Mouse (Mus musculus) lung, embryonic 15.5 days (tissue): ENCODE data around the gene Rgl3. TPM values are rescaled to one million over a fixed set of nuclear protein-coding genes. Genes with fewer than 3 reads are reported as not detected.

Source experiments
- ATAC-seq: fragments of 200-750 bp; cut with Nextera tagmentation; 2 replicates; pipeline ENCODE4 v1.8.0; 2017; ENCODE audit warnings: moderate number of reproducible peaks, borderline replicate concordance; ENCODE audit not compliant: low FRiP score, low TSS enrichment; ENCODE audit errors: extremely low read depth
- H3K27ac ChIP-seq: fragments of 300-500 bp; sonication (generic); 2 replicates; pipeline ENCODE4 v1.5.1; 2015; ENCODE audit warnings: moderate library complexity, mild to moderate bottlenecking, inconsistent platforms
- H3K27me3 ChIP-seq: fragments of 300-500 bp; sonication (generic); 2 replicates; pipeline ENCODE4 v1.6.1; 2015; ENCODE audit warnings: inconsistent platforms
- H3K36me3 ChIP-seq: fragments of 300-500 bp; sonication (generic); 2 replicates; pipeline ENCODE4 v1.6.1; 2015; ENCODE audit warnings: inconsistent platforms
- H3K4me1 ChIP-seq: fragments of 300-500 bp; sonication (generic); 2 replicates; pipeline ENCODE4 v1.6.1; 2015; ENCODE audit warnings: inconsistent platforms
- H3K4me2 ChIP-seq: fragments of 300-500 bp; sonication (generic); 2 replicates; pipeline ENCODE4 v1.6.1; 2015; ENCODE audit warnings: inconsistent platforms, mild to moderate bottlenecking, moderate library complexity
- H3K4me3 ChIP-seq: fragments of 300-500 bp; sonication (generic); 2 replicates; pipeline ENCODE4 v1.5.1; 2015; ENCODE audit warnings: mild to moderate bottlenecking, inconsistent platforms
- H3K9ac ChIP-seq: fragments of 300-500 bp; sonication (generic); 2 replicates; pipeline ENCODE4 v1.6.1; 2015; ENCODE audit warnings: inconsistent platforms
- H3K9me3 ChIP-seq: fragments of 300-500 bp; sonication (generic); 2 replicates; pipeline ENCODE4 v1.6.1; 2016; ENCODE audit warnings: inconsistent platforms
- WGBS: fragments of 180-500 bp; shearing (Covaris S2); methylation state at CpG from one replicate; pipeline ENCODE4 v1.1.7; 2015; 5-methylcytosine and 5-hydroxymethylcytosine counted together
- polyA plus RNA-seq: library from polyadenylated mRNA; unstranded; fragments of >200 nt; fragmentation: Nextera tagmentation; extraction: Ambion mirVana; gene quantifications from 2 replicates; pipeline ENCODE4 v1.2.1, GENCODE M21; 2015

The Rgl3 gene
- polyA plus RNA-seq, 1 experiment from 2014 or later = 7.2 TPM

DNA sequence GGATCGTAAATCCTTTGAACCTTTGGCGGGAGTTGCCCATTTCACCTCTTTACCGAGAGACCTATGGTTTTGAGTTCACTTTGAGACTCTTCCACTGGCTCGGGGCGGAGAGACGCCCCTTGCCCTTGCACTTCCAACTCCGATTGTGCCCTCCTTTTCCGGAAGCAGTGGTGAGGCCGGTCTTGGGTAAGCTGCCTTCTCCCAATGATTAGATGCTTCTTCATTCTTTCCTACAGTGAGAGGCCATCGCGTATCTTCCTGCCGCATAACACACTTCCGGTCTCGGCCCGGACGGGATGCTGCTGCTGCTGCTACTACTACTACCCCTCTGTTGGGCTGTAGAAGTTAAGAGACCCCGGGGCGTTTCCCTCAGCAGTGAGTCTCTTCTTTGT lies 13.9 kb upstream of the Rgl3 start:
- 2% methylated on average over 18 of the region's 18 CpGs for WGBS
- Histone ChIP-seq H3K9me3 (no peaks in the 10 kb centered on the region), H3K36me3 (peaks cover 43% of the 10 kb centered on the region), H3K9ac (peak overlapping the region; percentile 52), H3K27ac (peak overlapping the region; percentile 39), H3K4me3 (peak overlapping the region; percentile 64), H3K27me3 (no peaks in the 10 kb centered on the region), H3K4me2 (peak overlapping the region; percentile 87), H3K4me1 (peaks cover 31% of the 10 kb centered on the region)
- ATAC-seq = no peak

DNA sequence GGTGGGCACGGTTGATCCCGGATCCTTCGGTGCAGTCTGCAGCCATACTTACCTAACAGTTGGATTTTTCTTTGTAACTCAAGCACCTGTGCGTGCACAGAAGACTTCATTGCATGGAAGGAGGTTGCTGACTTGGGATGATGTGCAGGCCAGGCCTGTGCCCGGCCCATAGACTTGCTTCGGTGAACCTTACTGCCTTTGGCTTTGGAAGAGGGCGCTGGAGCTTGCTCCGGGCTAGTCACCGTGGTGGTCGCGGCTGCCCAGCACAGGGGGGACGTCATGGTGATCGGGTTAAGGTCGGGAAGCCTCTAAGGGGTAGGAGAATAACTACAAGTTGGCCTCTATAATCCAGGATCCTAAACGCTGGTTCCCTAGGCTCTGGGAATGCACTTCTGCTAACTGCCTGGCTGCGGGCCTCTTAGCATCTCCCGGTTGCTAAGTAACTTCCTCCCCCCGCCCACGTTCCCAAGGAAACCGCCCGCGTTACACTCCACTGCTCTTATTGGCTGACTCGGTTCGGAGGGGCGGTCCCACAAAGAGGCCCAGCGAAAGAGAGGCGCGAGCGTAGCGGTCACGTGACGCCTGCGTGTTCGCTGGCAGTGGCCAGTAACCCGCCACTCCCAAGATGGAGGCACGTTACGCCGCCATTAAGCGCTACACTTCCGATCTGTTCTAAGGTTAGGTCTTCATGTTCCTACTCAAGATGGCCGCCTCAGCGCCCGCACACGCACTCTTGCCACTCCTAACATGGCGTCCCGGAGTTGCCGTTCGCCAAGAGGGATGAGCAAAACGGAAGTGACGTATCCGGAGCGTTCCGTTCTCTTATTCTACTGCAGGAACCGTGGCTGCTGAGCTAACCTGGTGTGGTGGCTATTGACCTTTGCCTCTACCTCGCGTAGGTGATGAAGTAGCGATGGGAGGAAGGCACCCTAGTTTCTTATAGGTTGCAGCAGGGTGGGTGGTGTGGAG lies 13.2 kb upstream of the Rgl3 start, which contains the start of the genes Ccdc151 and Prkcsh:
TSS of gene Ccdc151 (minus strand) at position 441 of the 969 bp plus-strand sequence.
TSS of gene Prkcsh (plus strand) at position 613 of the 969 bp plus-strand sequence.
- Histone ChIP-seq H3K36me3 (peaks cover 36% of the 10 kb centered on the region), H3K4me1 (peaks cover 31% of the 10 kb centered on the region), H3K9ac (peak within 1 kb of the TSS; percentile 52), H3K4me2 (peak within 1 kb of the TSS; percentile 87), H3K27me3 (no peaks in the 10 kb centered on the region), H3K27ac (peak within 1 kb of the TSS; percentile 39), H3K4me3 (peak within 1 kb of the TSS; percentile 64), H3K9me3 (no peaks in the 10 kb centered on the region)
- peak; percentile 99 for ATAC-seq
- WGBS = 6% methylated on average over 57 of the region's 57 CpGs

DNA sequence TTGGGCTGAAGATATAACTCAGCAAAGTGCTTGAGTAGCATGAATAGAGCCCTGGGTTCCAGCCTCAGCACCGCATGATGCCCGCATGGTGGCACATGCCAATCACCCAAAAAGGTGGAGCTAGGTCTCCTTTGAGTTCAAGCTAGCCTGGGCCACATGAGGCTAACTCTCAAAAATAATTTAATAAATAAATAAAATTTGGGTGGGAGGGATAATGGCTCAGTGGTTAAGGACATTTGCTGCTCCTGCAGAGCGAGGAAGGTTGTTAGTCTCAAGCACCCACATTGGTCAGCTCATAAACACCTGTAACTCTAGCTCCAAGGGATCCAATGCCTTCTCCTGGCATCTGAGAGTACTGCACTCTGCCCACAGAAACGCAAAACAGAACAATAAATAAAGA lies 12.4 kb upstream of the Rgl3 start:
- 80% methylated on average over 4 of the region's 4 CpGs for WGBS

DNA sequence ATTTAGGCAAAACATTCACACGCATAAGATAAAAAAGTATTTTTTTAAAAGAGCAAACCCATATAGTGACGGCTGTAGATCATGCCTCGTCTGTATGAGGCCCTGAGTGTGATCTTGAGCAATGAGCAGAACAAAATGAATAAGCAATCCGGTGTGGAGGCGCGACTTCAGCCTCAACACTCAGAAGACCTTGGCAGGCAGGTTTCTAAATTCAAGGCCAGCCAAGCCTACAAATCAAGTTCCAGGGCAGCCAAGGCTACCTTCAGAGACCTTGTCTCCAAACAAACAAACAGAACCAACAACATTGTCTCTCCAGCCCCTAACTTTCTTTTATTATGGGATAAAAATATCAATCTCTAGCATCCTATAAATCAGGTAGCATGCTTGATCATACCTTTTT lies 11.1 kb upstream of the Rgl3 start:
- H3K27ac ChIP-seq = no peak overlapping the region
- 86% methylated on average over 6 of the region's 6 CpGs for WGBS

More for the DNA sequence above, 12.4 kb upstream of the Rgl3 start:
- Histone ChIP-seq H3K4me2 (peak overlapping the region; percentile 50; the same call in 1 of the 2 replicates), H3K27ac (no peak overlapping the region), H3K27me3 (no peaks in the 10 kb centered on the region), H3K9me3 (no peaks in the 10 kb centered on the region), H3K4me3 (no peak overlapping the region), H3K36me3 (peaks cover 27% of the 10 kb centered on the region), H3K9ac (no peak overlapping the region), H3K4me1 (peaks cover 31% of the 10 kb centered on the region)
- ATAC-seq = no peak

DNA sequence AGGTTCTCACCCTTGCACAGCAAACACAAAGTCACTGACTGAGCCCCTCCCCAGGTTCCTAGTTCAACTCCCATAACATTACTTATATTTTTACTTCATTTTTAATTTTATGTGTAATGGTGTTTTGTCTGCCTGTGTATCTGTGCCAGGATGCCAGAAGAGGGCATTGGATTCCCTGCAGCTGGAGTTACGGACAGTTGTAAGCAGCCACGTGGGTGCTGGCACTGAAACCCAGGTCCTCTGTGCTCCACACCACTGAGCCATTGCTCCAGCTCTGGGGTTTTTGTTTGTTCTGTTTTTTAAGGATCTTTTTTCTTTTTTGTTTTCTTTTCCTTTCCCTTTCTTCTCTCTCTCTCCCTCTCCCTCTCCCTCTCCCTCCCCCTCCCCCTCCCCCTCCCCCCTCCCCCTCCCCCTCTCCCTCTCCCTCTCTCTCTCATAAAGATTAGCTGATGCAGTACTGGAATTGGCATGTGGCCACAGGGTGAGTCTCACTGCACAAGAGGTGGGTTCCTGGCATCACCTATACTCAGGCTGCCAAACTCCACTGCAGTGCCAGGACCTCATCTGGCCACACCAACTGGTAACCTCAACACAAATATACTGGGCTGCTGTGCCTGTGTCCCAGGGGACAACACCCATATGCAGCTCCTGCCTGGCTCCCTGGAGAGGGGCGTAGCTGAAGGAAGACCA lies 7.1 kb upstream of the Rgl3 start:
- Histone ChIP-seq H3K4me2 (no peak overlapping the region), H3K36me3 (no peaks in the 10 kb centered on the region), H3K9ac (no peak overlapping the region), H3K4me3 (no peak overlapping the region), H3K4me1 (no peaks in the 10 kb centered on the region), H3K9me3 (no peaks in the 10 kb centered on the region), H3K27ac (no peak overlapping the region), H3K27me3 (peaks cover 12% of the 10 kb centered on the region)
- no peak for ATAC-seq
- WGBS = 75% methylated on average over 3 of the region's 3 CpGs

More for the DNA sequence above, 11.1 kb upstream of the Rgl3 start:
- ATAC-seq = no peak
- no peak overlapping the region for H3K4me3 ChIP-seq
- H3K36me3 ChIP-seq = peaks cover 14% of the 10 kb centered on the region
- no peaks in the 10 kb centered on the region for H3K27me3 ChIP-seq
- no peak overlapping the region for H3K9ac ChIP-seq
- H3K4me2 ChIP-seq = no peak overlapping the region
- no peaks in the 10 kb centered on the region for H3K9me3 ChIP-seq
- H3K4me1 ChIP-seq = peaks cover 25% of the 10 kb centered on the region

DNA sequence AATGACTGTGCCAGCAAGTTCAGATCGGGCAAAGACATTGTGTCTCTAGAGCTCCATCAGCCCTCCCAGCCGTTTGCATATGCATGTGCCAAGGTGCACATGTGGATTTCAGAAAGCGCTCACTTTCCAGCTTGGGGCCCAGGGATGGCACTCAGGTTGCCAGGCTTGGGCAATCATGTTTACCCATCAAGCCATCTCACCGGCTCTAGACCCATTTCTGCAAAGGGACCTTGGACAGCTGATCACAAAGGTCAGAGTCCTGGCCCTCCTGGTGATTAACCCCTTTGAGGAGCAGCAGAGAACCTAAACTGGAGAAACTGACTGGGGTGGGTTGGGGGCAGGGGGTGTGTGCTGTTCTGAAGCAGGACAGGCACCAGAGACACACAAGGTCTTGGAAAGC lies 3.0 kb upstream of the Rgl3 start:
- H3K9ac ChIP-seq = no peak overlapping the region
- no peaks in the 10 kb centered on the region for H3K36me3 ChIP-seq
- no peak overlapping the region for H3K27ac ChIP-seq
- H3K27me3 ChIP-seq = peaks cover 53% of the 10 kb centered on the region
- WGBS = 63% methylated on average over 4 of the region's 4 CpGs
- no peaks in the 10 kb centered on the region for H3K9me3 ChIP-seq
- no peak for ATAC-seq
- no peak overlapping the region for H3K4me2 ChIP-seq
- peaks cover 22% of the 10 kb centered on the region for H3K4me1 ChIP-seq
- H3K4me3 ChIP-seq = no peak overlapping the region

DNA sequence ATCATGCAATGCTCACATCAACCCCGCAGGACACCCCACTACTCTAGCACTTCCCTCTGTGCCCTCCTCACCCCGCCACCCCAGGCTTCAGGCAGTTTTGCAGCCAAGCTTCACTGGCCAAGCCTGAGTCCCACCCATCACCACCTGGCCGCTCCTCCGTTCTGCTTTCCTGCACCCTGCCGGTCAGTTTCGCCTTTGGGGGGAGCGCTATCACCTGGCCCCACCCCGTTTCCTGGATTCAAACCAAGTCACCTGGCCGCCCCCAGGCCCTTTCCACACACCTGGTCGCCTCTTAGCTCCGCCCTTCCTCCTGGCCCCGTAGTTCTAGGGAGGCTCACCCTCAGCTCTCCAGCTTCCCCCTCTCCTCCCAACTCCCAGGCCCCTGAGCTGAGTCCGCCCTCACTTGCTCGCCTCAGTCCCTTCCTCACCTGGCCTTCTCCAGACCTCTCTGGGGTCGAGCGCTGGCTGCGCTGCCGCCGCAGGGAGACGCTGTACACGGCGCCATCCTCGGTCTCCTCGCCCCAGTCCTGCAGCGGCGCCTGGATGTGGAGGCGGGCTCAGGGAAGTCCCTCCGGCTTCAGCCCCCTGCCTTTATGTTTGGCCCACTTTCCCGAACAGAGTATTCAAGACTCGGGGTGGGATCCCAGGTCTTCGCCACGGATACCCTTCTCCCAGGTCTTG lies 685 bp downstream of the Rgl3 start:
- Histone ChIP-seq H3K4me2 (peak overlapping the region; percentile 92), H3K4me3 (peak overlapping the region; percentile 51), H3K9me3 (no peaks in the 10 kb centered on the region), H3K27me3 (peaks cover 70% of the 10 kb centered on the region), H3K27ac (no peak overlapping the region), H3K36me3 (no peaks in the 10 kb centered on the region), H3K9ac (peak overlapping the region; percentile 50), H3K4me1 (peaks cover 22% of the 10 kb centered on the region)
- peak; percentile 48 for ATAC-seq
- under 1% methylated on average over 32 of the region's 32 CpGs for WGBS

DNA sequence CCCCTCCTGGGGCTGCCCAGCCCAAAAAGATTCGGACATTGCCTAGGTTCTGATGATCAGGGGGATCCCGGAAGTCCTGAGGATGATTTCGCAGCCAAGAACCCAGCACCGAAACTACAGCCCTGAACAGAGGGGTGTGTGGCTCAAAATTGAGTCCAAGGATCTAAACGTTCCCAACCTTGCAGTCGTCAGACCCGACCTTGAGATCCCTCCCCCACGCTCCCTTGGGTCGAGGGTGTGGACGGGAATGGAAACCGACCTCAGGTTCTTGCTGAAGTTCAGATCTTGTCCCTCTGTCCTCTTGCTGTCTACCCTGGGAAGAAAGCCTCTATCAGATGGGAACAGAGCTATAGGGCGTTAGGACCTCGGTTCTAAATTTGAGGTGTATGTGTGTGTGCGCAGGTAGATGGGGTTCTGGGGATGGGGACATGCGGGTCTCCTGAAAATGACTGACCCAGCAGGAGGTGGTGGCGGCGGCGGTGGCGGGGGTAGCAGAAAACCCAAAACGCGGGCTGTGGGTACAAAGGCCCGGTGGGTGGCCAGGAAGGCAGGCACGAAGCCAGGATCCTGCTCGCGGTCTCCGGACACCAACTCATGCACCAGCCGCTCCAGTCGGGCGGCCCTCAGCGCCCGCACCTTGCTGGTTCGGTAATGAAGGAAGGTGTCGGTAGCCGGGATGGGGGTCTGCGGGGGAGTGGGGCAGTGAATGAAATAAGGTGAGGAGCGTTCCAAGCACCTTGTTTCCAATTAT lies 1.5 kb downstream of the Rgl3 start:
- no peaks in the 10 kb centered on the region for H3K9me3 ChIP-seq
- WGBS = 8% methylated on average over 36 of the region's 36 CpGs
- H3K27me3 ChIP-seq = peaks cover 70% of the 10 kb centered on the region
- no peak for ATAC-seq
- H3K4me3 ChIP-seq = peak overlapping the region; percentile 51
- no peak overlapping the region for H3K9ac ChIP-seq
- H3K36me3 ChIP-seq = no peaks in the 10 kb centered on the region
- H3K27ac ChIP-seq = no peak overlapping the region
- peak overlapping the region; percentile 92 for H3K4me2 ChIP-seq
- H3K4me1 ChIP-seq = peaks cover 22% of the 10 kb centered on the region

DNA sequence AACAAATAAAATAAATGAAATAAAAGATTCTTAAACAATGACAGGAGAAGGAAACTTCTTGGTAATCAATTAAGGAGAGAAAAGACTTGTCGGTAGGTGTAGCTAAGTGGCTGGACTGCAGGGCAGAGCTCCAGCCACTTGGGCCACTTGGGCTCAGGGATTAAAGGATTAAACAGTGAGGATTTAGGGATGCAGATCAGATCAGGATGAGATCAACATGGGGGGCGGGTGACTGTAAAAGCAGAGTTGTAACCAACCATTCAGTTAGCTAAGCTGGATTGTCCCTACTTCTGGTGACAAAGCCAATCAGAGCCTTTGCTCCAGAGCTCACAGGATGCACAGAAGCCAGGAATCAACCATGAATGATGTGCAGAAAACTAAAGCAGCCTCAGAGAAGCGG lies 5.3 kb downstream of the Rgl3 start:
- ATAC-seq = no peak
- Histone ChIP-seq H3K9me3 (no peaks in the 10 kb centered on the region), H3K4me1 (peaks cover 13% of the 10 kb centered on the region), H3K27ac (no peak overlapping the region), H3K27me3 (peaks cover 39% of the 10 kb centered on the region), H3K36me3 (no peaks in the 10 kb centered on the region), H3K9ac (no peak overlapping the region), H3K4me2 (no peak overlapping the region), H3K4me3 (no peak overlapping the region)
- 31% methylated on average over 3 of the region's 3 CpGs for WGBS

DNA sequence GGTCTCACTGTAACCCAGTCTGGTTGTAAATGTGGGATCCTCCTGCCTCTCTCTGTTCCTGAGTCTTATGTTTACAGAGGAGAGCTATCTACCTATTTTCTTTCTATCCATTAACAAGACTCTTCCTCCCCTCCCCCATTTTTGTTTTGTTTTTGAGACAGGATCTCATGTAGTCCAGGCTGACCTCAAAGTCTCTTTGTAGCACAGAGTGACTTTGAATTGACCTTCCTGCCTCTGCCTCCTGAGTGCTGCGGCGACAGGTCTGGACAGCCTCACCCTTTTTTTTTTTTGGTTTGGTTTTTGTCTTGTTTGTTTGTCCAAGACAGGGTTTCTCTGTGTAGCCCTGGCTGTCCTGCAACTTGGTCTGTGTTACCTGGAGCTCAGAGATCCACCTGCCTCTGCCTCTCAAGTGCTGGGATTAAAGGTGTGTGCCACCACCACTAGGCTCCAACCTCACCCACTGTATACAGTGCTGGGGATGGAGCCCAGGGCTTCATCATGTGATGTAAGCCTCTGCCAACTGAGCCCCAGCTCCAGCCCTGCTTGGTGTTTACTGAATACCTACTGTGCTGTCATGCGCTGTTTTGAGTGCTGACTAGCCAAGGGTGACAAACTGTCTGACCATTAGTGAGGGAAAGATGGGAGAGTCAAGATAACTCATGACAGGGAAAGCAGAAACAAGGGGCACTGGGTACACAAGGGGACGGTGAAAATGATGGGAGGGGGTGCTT lies 10.7 kb downstream of the Rgl3 start:
- no peak for ATAC-seq
- H3K36me3 ChIP-seq = no peaks in the 10 kb centered on the region
- H3K4me1 ChIP-seq = no peaks in the 10 kb centered on the region
- H3K27ac ChIP-seq = no peak overlapping the region
- WGBS = 82% methylated on average over 4 of the region's 4 CpGs
- H3K9me3 ChIP-seq = no peaks in the 10 kb centered on the region
- H3K4me3 ChIP-seq = no peak overlapping the region
- no peak overlapping the region for H3K9ac ChIP-seq
- peaks cover 5% of the 10 kb centered on the region; the same call in 1 of the 2 replicates for H3K27me3 ChIP-seq
- H3K4me2 ChIP-seq = no peak overlapping the region
